Mouse (Mus musculus) testis, adult 2 months (tissue): Measurements from ENCODE around the gene Ehd4.

Source experiments
- CTCF ChIP-seq: fragments of 200-500 bp; IDR thresholded peaks from 2 replicates; pipeline ENCODE4 v1.5.1; 2012; ENCODE audit warnings: low read depth, mild to moderate bottlenecking, inconsistent platforms, low read length, moderate library complexity; ENCODE audit not compliant: control insufficient read depth, insufficient read depth, insufficient replicate concordance
- POLR2A ChIP-seq: fragments of 200-500 bp; IDR thresholded peaks from 2 replicates; pipeline ENCODE4 v1.6.1; 2012; ENCODE audit warnings: low read depth, mild to moderate bottlenecking, inconsistent platforms, low read length, moderate library complexity; ENCODE audit not compliant: control insufficient read depth

DNA sequence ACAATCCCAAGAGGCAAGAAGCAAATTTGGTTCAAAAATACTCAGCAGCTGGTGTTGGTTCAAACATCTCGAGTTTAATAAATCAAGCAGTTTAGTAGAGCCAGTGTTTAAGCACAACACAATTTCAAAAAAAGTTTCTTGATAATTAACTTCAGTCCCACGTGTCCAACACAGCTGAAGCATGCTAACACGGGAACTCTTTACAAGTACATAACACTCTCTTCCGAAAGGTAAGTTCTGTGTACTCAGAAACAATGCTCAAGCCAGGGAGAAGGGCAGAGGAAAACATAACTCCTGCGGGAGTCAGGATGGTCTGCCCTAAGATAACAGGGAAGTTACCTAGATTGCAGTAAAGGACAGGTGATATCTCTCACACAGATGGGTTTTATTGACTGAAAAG is 12.1 kb downstream of the Ehd4 start:
- TF ChIP-seq POLR2A (no peak), CTCF (no peak)
